Mouse (Mus musculus): Measurements from ENCODE around the gene Axl. TPM values are rescaled to one million over a fixed set of nuclear protein-coding genes. Genes with fewer than 3 reads are reported as not detected.

The Axl gene
- polyA plus RNA-seq, 1 experiment from 2014 or later = 61.8 TPM

- 17% methylated on average over 12 of the region's 12 CpGs for WGBS
- Histone ChIP-seq H3K9ac (peak overlapping the region; percentile 66), H3K27me3 (replicated peaks) (no peaks in the 10 kb centered on the region), H3K4me1 (replicated peaks) (peaks cover 66% of the 10 kb centered on the region), H3K36me3 (peaks cover 28% of the 10 kb centered on the region), H3K4me3 (peak overlapping the region; percentile 21; the same call in 1 of the 2 replicates), H3K27ac (ENCODE audit: poor library complexity, severe bottlenecking) (peak overlapping the region; percentile 79), H3K9me3 (replicated peaks) (no peaks in the 10 kb centered on the region), H3K4me2 (peak overlapping the region; percentile 60)
- ATAC-seq (ENCODE audit: insufficient number of reproducible peaks, low FRiP score) = no peak
Measured at GRCm38 (mm10) chr7:25709961-25710360, 78.5 kb downstream of the Axl start.

- H3K27ac ChIP-seq (ENCODE audit: poor library complexity, severe bottlenecking) = peak overlapping the region; percentile 62
- no peak overlapping the region for H3K4me3 ChIP-seq
- 47% methylated on average over 15 of the region's 15 CpGs for WGBS
- H3K36me3 ChIP-seq = peaks cover 5% of the 10 kb centered on the region
- H3K4me2 ChIP-seq = peak overlapping the region; percentile 17
- no peaks in the 10 kb centered on the region for H3K9me3 ChIP-seq (replicated peaks)
- ATAC-seq (ENCODE audit: insufficient number of reproducible peaks, low FRiP score) = peak; percentile 30
- peak overlapping the region; percentile 34; the same call in 1 of the 2 replicates for H3K9ac ChIP-seq
- H3K27me3 ChIP-seq (replicated peaks) = no peaks in the 10 kb centered on the region
- H3K4me1 ChIP-seq (replicated peaks) = peaks cover 84% of the 10 kb centered on the region
Measured at GRCm38 (mm10) chr7:25707581-25708292, 80.8 kb downstream of the Axl start.

Small RNA genes within 50 kb of the gene (microRNA-seq; reads per million reads assigned to microRNA genes)
- gene Gm24865 = not detected

Other genes starting within 250 kb of the Axl start
- 0.10 TPM in 1 of 2 replicates, not detected in the other for gene Ceacam2, start 248.8 kb downstream of the Axl start, polyA plus RNA-seq (2016; fragmentation: Nextera tagmentation; extraction: Ambion mirVana)
- not detected in 2 replicates for gene Erich4, start 172.8 kb downstream of the Axl start, polyA plus RNA-seq (2016; fragmentation: Nextera tagmentation; extraction: Ambion mirVana)
- 55.3 and 56.2 TPM in 2 replicates for gene Dmac2, start 169.3 kb downstream of the Axl start, polyA plus RNA-seq (2016; fragmentation: Nextera tagmentation; extraction: Ambion mirVana)
- gene B3gnt8, start 162.1 kb downstream of the Axl start, polyA plus RNA-seq (2016; fragmentation: Nextera tagmentation; extraction: Ambion mirVana) = 6.2 and 7.1 TPM in 2 replicates
- 48.1 and 52.9 TPM in 2 replicates for gene Bckdha, start 129.7 kb downstream of the Axl start, polyA plus RNA-seq (2016; fragmentation: Nextera tagmentation; extraction: Ambion mirVana)
- 35.3 and 37.2 TPM in 2 replicates for gene Exosc5, start 129.5 kb downstream of the Axl start, polyA plus RNA-seq (2016; fragmentation: Nextera tagmentation; extraction: Ambion mirVana)
- 0.86 and 1.1 TPM in 2 replicates for gene Tmem91, start 113.5 kb downstream of the Axl start, polyA plus RNA-seq (2016; fragmentation: Nextera tagmentation; extraction: Ambion mirVana)
- gene B9d2, start 107.9 kb downstream of the Axl start, polyA plus RNA-seq (2016; fragmentation: Nextera tagmentation; extraction: Ambion mirVana) = 22.8 and 25.9 TPM in 2 replicates
- gene Tgfb1, start 101.7 kb downstream of the Axl start, polyA plus RNA-seq (2016; fragmentation: Nextera tagmentation; extraction: Ambion mirVana) = 5.1 and 5.6 TPM in 2 replicates
- gene Ccdc97, start 69.6 kb downstream of the Axl start, polyA plus RNA-seq (2016; fragmentation: Nextera tagmentation; extraction: Ambion mirVana) = 24.6 and 25.9 TPM in 2 replicates
- gene Hnrnpul1, start 33.9 kb downstream of the Axl start, polyA plus RNA-seq (2016; fragmentation: Nextera tagmentation; extraction: Ambion mirVana) = 57.0 and 60.9 TPM in 2 replicates
- 2.7 and 3.1 TPM in 2 replicates for gene Cyp2s1, start 28.2 kb upstream of the Axl start, polyA plus RNA-seq (2016; fragmentation: Nextera tagmentation; extraction: Ambion mirVana)
- gene Cyp2b10, start 108.9 kb upstream of the Axl start, polyA plus RNA-seq (2016; fragmentation: Nextera tagmentation; extraction: Ambion mirVana) = not detected in 2 replicates